Mouse (Mus musculus) small intestine, adult 2 months (tissue): ENCODE data around the gene Raver2. TPM values are rescaled to one million over a fixed set of nuclear protein-coding genes. Genes with fewer than 3 reads are reported as not detected.

Experiments
- H3K27ac ChIP-seq: fragments of 200-500 bp; 2 replicates; pipeline ENCODE4 v1.5.1; 2012; ENCODE audit warnings: low read depth, low read length, control low read depth, inconsistent platforms; ENCODE audit not compliant: insufficient read depth
- H3K27me3 ChIP-seq: fragments of 200-500 bp; 2 replicates; pipeline ENCODE4 v1.6.1; 2012; ENCODE audit warnings: mild to moderate bottlenecking, moderate library complexity, low read length, inconsistent platforms; ENCODE audit not compliant: control insufficient read depth, insufficient read depth
- H3K36me3 ChIP-seq: fragments of 200-500 bp; 2 replicates; pipeline ENCODE4 v1.6.1; 2012; ENCODE audit warnings: mild to moderate bottlenecking, low read length, control low read depth, inconsistent platforms; ENCODE audit not compliant: control insufficient read depth, insufficient read depth
- H3K4me1 ChIP-seq: fragments of 200-500 bp; 2 replicates; pipeline ENCODE4 v1.6.1; 2012; ENCODE audit warnings: low read length, inconsistent platforms, mixed read lengths; ENCODE audit not compliant: control insufficient read depth, insufficient read depth, insufficient read length
- H3K4me3 ChIP-seq: fragments of 200-500 bp; 2 replicates; pipeline ENCODE4 v1.5.1; 2012; ENCODE audit warnings: low read depth, mild to moderate bottlenecking, control low read depth, inconsistent platforms, low read length, moderate library complexity
- CTCF ChIP-seq: fragments of 200-500 bp; IDR thresholded peaks from 2 replicates; pipeline ENCODE4 v1.5.1; 2012; ENCODE audit warnings: low read depth, mild to moderate bottlenecking, control low read depth, inconsistent platforms, low read length, moderate library complexity, mixed read lengths; ENCODE audit not compliant: insufficient replicate concordance, insufficient read length; ENCODE audit errors: extremely low read depth
- POLR2A ChIP-seq: fragments of 200-500 bp; IDR thresholded peaks from 2 replicates; pipeline ENCODE4 v1.6.1; 2012; ENCODE audit warnings: low read depth, mild to moderate bottlenecking, control low read depth, inconsistent platforms, low read length, moderate library complexity
- WGBS: fragments of 180-500 bp; shearing (Covaris S2); methylation state at CpG from one replicate; pipeline ENCODE4 v1.1.7; 2018; 5-methylcytosine and 5-hydroxymethylcytosine counted together
- polyA plus RNA-seq: library from polyadenylated mRNA; depleted of rRNA; stranded (reverse); fragments of >200 nt; gene quantifications from 2 replicates; pipeline ENCODE4 v1.2.3, GENCODE M21; 2012; rRNA removed

Raver2 gene
- polyA plus RNA-seq, 1 experiment, result 0.84 TPM

GRCm38 (mm10) chr4:101192241-101192976 lies 123.6 kb downstream of the Raver2 start:
- WGBS, result 66% methylated on average over 5 of the region's 5 CpGs

DNA sequence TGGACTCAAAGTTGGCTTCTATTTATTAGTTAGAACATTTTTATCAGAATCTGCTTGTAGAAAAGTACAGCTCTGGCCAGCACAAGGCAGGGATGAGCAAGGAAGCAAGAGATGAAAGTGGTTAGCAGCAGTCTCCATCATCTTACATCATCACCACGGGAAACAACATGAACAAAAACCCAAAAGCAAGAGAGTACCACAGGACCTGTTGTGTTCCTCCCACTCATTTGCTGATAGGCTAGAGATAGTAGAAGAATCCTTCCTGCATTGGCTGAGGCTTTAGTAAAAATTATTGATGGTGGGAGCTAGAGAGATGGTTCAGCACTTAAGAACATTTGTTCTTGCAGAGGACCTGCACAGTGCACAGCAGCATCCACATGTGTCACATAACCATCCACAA lies 125.4 kb downstream of the Raver2 start:
- Histone ChIP-seq H3K4me3 (no peak overlapping the region), H3K27me3 (no peaks in the 10 kb centered on the region), H3K36me3 (peaks cover 15% of the 10 kb centered on the region), H3K27ac (no peak overlapping the region), H3K4me1 (peaks cover 10% of the 10 kb centered on the region; the same call in 1 of the 2 replicates)
- 62% methylated on average over 1 of the region's 1 CpGs for WGBS
- TF ChIP-seq POLR2A (no peak), CTCF (no peak)

More at GRCm38 (mm10) chr4:101192241-101192976, 123.6 kb downstream of the Raver2 start:
- H3K4me1 ChIP-seq, result peaks cover 8% of the 10 kb centered on the region; the same call in 1 of the 2 replicates
- H3K36me3 ChIP-seq, result peaks cover 24% of the 10 kb centered on the region
- H3K27me3 ChIP-seq, result no peaks in the 10 kb centered on the region
- H3K27ac ChIP-seq, result no peak overlapping the region
- H3K4me3 ChIP-seq, result no peak overlapping the region
- TF ChIP-seq CTCF, result no peak
- no peak for TF ChIP-seq POLR2A

DNA sequence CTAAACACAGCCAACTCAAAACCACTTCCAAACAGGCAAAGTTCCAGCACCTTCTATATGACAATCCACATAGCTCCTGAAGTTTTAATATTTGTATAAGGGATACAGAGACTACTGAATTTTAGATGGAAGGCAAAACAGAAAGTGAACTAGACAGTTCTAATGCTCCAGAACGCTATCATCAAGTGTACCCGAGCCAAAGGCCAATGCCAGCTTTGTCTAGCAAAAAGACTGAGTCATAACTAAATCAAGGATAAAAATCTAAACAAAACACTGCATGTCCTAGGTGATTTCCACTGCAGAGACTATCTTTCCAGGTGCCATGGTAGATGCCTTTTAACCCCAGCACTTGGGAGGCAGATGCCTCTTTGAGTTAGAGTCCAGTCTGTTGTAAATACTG lies 127.6 kb downstream of the Raver2 start:
- H3K4me3 ChIP-seq, result no peak overlapping the region
- peaks cover 5% of the 10 kb centered on the region for H3K36me3 ChIP-seq
- no peaks in the 10 kb centered on the region for H3K27me3 ChIP-seq
- WGBS, result 27% methylated on average over 2 of the region's 2 CpGs
- peaks cover 12% of the 10 kb centered on the region; the same call in 1 of the 2 replicates for H3K4me1 ChIP-seq
- no peak for TF ChIP-seq POLR2A
- TF ChIP-seq CTCF, result no peak
- H3K27ac ChIP-seq, result no peak overlapping the region

DNA sequence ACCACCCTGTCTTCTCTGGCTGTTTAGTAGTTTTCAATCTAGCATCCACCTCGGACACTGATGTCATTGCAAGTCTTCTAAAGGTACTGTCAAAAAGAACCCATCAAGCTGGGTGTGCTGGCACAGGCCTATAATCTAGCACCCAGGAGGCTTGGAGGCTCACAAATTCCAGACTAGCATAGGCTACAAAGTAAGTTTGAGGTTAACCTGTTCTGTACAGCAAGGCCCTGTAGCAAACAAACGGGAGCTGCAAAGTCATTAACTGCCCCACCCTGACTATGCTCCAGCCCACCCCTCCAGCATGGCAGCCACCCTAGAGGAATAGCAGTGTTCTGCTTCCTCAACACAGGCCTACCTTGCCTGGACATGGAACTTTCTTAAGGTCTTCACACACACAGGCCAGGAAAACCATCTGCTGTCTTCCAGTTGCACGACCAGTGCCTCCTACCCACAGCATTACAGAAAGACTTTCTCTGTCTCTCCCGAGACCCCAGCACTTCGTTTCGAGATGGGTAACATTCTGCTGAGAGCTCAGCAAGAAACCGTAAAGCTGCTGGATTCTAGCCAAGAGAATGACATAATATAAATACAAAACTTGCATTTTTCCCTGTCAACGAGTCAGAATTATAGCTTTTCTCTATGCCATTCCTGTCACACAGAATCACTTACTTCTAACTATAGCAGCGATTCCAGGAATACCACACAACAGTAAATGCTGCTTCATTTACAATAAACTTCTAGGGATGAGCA lies 128.8 kb downstream of the Raver2 start:
- no peaks in the 10 kb centered on the region for H3K27me3 ChIP-seq
- no peak for TF ChIP-seq CTCF
- TF ChIP-seq POLR2A, result no peak
- H3K27ac ChIP-seq, result no peak overlapping the region
- peaks cover 2% of the 10 kb centered on the region for H3K36me3 ChIP-seq
- WGBS, result 58% methylated on average over 9 of the region's 9 CpGs
- H3K4me1 ChIP-seq, result peaks cover 13% of the 10 kb centered on the region
- no peak overlapping the region for H3K4me3 ChIP-seq

DNA sequence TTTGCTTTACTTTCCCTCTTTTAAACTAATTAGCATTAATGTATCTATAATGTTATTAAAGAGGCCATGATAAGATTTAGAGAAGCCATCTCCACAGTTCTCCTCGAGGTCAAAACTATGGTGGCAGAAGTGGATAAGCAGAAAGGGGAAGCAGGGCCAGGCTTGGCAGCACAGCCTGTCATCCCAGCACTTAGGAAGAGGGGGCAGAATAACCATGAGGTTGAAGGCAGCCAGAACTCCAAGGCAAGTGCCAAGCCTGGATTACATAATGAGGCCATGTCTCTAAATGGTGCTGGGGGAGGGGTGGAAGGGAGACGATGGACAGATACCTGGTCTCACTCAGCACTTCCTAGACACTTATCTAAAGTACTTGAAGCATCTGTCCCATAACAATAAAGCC lies 129.6 kb downstream of the Raver2 start:
- TF ChIP-seq POLR2A (no peak), CTCF (no peak)
- H3K27ac ChIP-seq, result no peak overlapping the region
- no peak overlapping the region for H3K4me3 ChIP-seq
- H3K4me1 ChIP-seq, result peaks cover 13% of the 10 kb centered on the region
- H3K36me3 ChIP-seq, result no peaks in the 10 kb centered on the region
- 9% methylated on average over 2 of the region's 2 CpGs for WGBS
- no peaks in the 10 kb centered on the region for H3K27me3 ChIP-seq

DNA sequence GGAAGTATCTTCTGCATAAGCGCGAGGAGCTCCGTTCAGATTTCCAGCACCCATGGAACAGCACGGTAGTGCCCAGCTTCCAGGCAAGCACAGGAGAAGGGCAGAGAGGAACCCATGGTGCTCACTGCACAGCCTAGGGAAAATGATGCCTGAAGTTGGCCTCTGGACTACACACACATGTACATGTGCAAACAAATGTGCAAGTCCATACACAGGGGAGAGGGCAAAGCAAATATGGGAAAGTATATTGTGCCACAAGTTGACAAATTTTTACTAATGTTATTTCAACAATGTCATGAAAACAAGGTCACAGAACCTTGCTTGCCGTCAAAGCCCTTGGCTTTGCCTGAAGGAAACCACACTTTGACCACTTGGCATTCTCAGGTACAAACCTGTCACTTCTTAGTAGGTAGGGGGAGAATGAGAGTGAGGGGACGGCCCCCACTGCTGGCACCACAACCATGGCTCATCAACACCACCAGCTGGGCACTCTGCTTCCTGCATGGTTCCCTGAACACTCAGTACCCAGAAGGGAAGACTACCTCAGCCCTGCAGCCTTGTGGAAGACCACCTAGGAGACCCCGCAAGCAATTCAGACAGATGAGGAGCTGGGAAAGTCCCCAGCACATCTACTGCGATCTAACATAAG lies 130.8 kb downstream of the Raver2 start:
- H3K4me3 ChIP-seq, result no peak overlapping the region
- peaks cover 13% of the 10 kb centered on the region for H3K4me1 ChIP-seq
- no peaks in the 10 kb centered on the region for H3K36me3 ChIP-seq
- H3K27me3 ChIP-seq, result no peaks in the 10 kb centered on the region
- WGBS, result 93% methylated on average over 8 of the region's 8 CpGs
- TF ChIP-seq POLR2A (no peak), CTCF (no peak)
- no peak overlapping the region for H3K27ac ChIP-seq

Other genes with a start within 250 kb of the Raver2 start
- not detected in 2 replicates for gene Gm10577, start 48.3 kb upstream of the Raver2 start, polyA plus RNA-seq
- 10.9 and 19.6 TPM in 2 replicates for gene Jak1, start 196.3 kb downstream of the Raver2 start, polyA plus RNA-seq